Mouse (Mus musculus): ENCODE data around the gene Cpvl. TPM values are rescaled to one million over a fixed set of nuclear protein-coding genes. Genes with fewer than 3 reads are reported as not detected.

Cpvl gene
- polyA plus RNA-seq, 1 experiment from 2014 or later, result not detected

DNA sequence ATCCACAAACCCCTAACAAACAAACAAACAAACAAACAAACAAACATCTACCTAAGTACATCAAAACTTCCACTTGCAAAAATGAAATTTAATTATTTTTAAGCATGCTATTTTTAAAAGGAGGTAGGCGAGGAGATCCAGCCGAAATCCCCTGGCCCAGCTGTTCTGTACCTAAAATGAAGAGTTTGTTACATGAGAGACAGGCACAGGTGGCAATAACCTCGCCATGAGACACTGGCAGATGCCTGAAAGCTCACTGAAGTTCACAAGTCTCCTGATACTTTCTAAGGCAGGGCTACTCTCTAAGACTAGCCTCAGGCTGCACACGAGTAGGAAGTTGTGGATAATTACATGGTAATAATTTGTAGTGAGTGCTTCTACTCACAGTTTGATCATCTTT is 26.8 kb upstream of the Cpvl start:
- Histone ChIP-seq H3K36me3 (replicated peaks; ENCODE audit: control insufficient read depth, insufficient read depth) (no peaks in the 10 kb centered on the region), H3K4me2 (replicated peaks) (no peak overlapping the region), H3K27ac (no peak overlapping the region), H3K9me3 (ENCODE audit: control insufficient read depth, low read length) (no peaks in the 10 kb centered on the region), H3K27me3 (ENCODE audit: control insufficient read depth, insufficient read depth, low read length) (no peaks in the 10 kb centered on the region), H3K9ac (no peak overlapping the region), H3K4me1 (replicated peaks; ENCODE audit: control insufficient read depth, insufficient read depth, low read length) (peaks cover 1% of the 10 kb centered on the region; the same call in 1 of the 2 replicates), H3K4me3 (replicated peaks; ENCODE audit: low read length) (no peak overlapping the region)
- DNase-seq (ENCODE audit: low spot score) (no peak), ATAC-seq (ENCODE audit: low FRiP score) (no peak)
- WGBS, result 78% methylated on average over 4 of the region's 4 CpGs

DNA sequence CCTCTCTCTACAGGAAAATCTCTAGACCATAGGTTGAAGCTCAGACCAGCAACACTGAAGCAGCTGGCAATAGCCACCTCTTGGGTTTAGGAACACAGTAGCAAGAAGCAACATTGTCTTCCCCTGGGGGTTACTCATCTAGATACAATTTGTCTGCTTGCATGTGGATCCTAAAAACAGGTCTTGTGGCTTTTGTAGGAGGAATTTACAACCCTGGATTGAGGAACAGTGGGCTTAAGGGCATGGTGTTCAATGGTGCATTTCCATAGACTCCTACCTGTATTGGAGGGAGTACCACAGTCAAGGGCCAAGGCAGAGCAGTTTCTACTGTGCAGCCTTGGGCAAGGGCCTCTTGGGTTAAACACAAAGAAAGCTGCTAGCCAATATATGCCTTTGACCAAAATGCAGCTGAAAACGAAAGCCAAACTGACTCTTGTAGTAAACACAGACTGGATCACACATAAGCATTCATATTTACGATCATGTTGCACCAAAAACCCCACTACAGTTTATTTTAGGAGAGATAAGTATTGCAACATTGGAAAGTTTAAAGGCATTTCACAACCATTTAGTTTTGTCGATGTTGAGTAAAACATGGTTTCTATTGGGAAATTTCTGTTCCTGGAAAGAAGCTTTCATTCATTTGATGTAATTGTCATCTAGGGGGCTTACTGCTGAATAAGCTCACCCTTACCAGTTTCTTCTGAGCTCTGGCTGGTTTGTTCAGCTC is 17.9 kb upstream of the Cpvl start:
- Histone ChIP-seq H3K36me3 (replicated peaks; ENCODE audit: control insufficient read depth, insufficient read depth) (no peaks in the 10 kb centered on the region), H3K27ac (no peak overlapping the region), H3K9ac (no peak overlapping the region), H3K9me3 (ENCODE audit: control insufficient read depth, low read length) (peaks cover 10% of the 10 kb centered on the region; the same call in 1 of the 2 replicates), H3K27me3 (ENCODE audit: control insufficient read depth, insufficient read depth, low read length) (no peaks in the 10 kb centered on the region), H3K4me2 (replicated peaks) (no peak overlapping the region), H3K4me1 (replicated peaks; ENCODE audit: control insufficient read depth, insufficient read depth, low read length) (no peaks in the 10 kb centered on the region), H3K4me3 (replicated peaks; ENCODE audit: low read length) (no peak overlapping the region)
- 95% methylated on average over 3 of the region's 3 CpGs for WGBS
- ATAC-seq (ENCODE audit: low FRiP score) (no peak), DNase-seq (ENCODE audit: low spot score) (no peak)

DNA sequence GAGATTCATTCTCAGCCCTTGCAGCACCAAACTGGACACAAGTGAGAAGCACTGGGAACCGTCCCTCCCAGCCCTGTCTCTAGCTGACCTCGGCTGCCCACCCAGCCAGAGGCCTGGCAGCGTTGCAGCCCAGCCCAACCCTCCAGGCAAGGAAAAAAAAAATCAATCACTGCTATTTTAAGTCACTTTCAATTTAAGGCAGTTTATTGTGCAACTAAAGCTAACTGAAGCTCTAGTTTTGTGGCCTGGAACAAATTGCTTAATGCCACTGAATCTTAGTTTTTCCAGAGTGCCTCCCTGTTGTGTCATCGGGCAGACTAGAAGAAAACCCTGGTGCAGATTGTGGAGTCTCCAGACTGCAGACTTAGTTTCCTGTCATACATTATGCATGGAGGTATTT is 17.0 kb upstream of the Cpvl start:
- no peak overlapping the region for H3K4me3 ChIP-seq (replicated peaks; ENCODE audit: low read length)
- whole genome bisulfite sequencing, result 55% methylated on average over 4 of the region's 4 CpGs
- H3K36me3 ChIP-seq (replicated peaks; ENCODE audit: control insufficient read depth, insufficient read depth), result no peaks in the 10 kb centered on the region
- no peak for ATAC-seq (ENCODE audit: low FRiP score)
- DNase-seq (ENCODE audit: low spot score), result no peak
- no peak overlapping the region for H3K4me2 ChIP-seq (replicated peaks)
- H3K9me3 ChIP-seq (ENCODE audit: control insufficient read depth, low read length), result peaks cover 10% of the 10 kb centered on the region; the same call in 1 of the 2 replicates
- H3K27ac ChIP-seq, result no peak overlapping the region
- H3K4me1 ChIP-seq (replicated peaks; ENCODE audit: control insufficient read depth, insufficient read depth, low read length), result no peaks in the 10 kb centered on the region
- H3K9ac ChIP-seq, result no peak overlapping the region
- H3K27me3 ChIP-seq (ENCODE audit: control insufficient read depth, insufficient read depth, low read length), result no peaks in the 10 kb centered on the region

DNA sequence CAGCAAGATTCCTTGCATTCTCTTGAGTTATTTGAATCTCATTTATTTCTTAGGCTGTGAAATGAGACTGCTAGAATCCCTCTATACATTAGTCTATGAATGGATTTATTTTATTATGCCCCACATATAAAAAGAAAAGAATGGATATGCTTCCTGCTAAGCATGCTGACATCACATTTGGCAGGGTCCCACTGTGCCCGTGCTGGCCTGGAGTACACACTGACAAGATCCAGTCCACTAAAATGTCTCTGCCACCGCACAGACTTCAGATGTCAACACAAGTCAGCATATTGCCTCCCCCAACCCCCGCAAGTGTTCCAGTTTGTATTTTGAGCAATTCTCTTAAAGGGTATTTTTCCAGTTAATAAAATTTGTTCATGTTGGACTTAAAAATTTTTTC is 13.9 kb upstream of the Cpvl start:
- H3K4me2 ChIP-seq (replicated peaks), result no peak overlapping the region
- H3K36me3 ChIP-seq (replicated peaks; ENCODE audit: control insufficient read depth, insufficient read depth), result no peaks in the 10 kb centered on the region
- H3K4me1 ChIP-seq (replicated peaks; ENCODE audit: control insufficient read depth, insufficient read depth, low read length), result no peaks in the 10 kb centered on the region
- H3K9me3 ChIP-seq (ENCODE audit: control insufficient read depth, low read length), result peaks cover 10% of the 10 kb centered on the region; the same call in 1 of the 2 replicates
- WGBS, result 63% methylated on average over 3 of the region's 3 CpGs
- DNase-seq (ENCODE audit: low spot score), result no peak
- H3K4me3 ChIP-seq (replicated peaks; ENCODE audit: low read length), result no peak overlapping the region
- H3K27ac ChIP-seq, result no peak overlapping the region
- no peak overlapping the region for H3K9ac ChIP-seq
- H3K27me3 ChIP-seq (ENCODE audit: control insufficient read depth, insufficient read depth, low read length), result no peaks in the 10 kb centered on the region
- no peak for ATAC-seq (ENCODE audit: low FRiP score)

DNA sequence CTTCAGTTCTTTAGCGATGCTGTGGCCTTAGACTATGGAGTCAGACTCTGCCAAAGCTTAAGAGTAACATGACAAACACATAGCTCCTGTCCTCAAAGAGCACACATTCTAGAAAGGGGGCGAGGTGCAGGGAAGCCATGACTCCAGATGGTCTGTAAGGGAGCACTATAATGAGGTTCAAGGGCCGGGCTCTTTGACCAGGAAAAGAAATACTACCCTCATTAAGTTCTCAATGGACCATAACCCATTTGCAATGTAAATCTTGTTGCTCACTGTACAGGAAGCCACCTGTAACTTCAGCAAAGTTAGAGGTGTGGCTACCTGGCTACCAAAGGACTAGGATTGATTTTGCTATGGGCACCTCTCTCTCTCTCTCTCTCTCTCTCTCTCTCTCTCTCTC is 8.8 kb upstream of the Cpvl start:
- Histone ChIP-seq H3K9ac (no peak overlapping the region), H3K4me1 (replicated peaks; ENCODE audit: control insufficient read depth, insufficient read depth, low read length) (no peaks in the 10 kb centered on the region), H3K9me3 (ENCODE audit: control insufficient read depth, low read length) (no peaks in the 10 kb centered on the region), H3K27me3 (ENCODE audit: control insufficient read depth, insufficient read depth, low read length) (no peaks in the 10 kb centered on the region), H3K36me3 (replicated peaks; ENCODE audit: control insufficient read depth, insufficient read depth) (no peaks in the 10 kb centered on the region), H3K27ac (no peak overlapping the region), H3K4me3 (replicated peaks; ENCODE audit: low read length) (no peak overlapping the region), H3K4me2 (replicated peaks) (no peak overlapping the region)
- whole genome bisulfite sequencing, result 78% methylated on average over 3 of the region's 3 CpGs
- ATAC-seq (ENCODE audit: low FRiP score) (no peak), DNase-seq (ENCODE audit: low spot score) (no peak)

DNA sequence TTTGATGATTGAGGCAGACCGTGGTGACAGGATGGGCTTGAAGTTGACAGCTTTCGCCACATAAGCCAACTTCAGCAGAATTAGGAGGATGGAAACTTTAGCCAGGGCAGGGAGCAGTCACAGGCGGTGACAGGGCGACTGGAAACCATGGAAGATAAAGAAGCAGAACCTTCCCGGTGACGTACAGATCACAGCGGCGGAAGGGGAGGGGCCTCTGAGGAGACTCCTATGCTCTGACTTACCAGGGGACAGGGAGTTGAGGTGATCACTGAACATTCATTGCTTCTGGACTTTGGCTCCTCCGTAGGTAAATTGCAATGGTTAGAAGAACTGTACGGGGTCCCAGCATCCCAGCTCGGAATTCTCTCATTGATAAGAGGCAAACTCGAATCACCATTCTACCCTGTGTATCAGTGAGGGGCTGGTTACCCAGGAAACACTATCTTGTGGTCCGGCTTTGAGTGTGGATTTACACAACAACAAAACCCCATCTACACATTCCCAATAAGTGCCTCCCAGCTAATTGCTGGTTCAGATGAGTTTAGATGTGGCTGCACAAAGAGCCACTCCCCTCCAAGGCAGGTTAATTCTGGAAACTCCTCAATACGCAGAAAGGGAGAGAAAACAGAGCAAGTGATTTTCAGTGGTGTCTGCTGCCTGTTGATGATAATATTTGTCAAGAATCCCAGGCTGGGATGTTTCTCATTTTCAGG is 8.0 kb upstream of the Cpvl start:
- DNase-seq (ENCODE audit: low spot score), result no peak
- Histone ChIP-seq H3K36me3 (replicated peaks; ENCODE audit: control insufficient read depth, insufficient read depth) (no peaks in the 10 kb centered on the region), H3K27me3 (ENCODE audit: control insufficient read depth, insufficient read depth, low read length) (no peaks in the 10 kb centered on the region), H3K9ac (no peak overlapping the region), H3K9me3 (ENCODE audit: control insufficient read depth, low read length) (no peaks in the 10 kb centered on the region), H3K27ac (no peak overlapping the region), H3K4me2 (replicated peaks) (no peak overlapping the region), H3K4me3 (replicated peaks; ENCODE audit: low read length) (no peak overlapping the region), H3K4me1 (replicated peaks; ENCODE audit: control insufficient read depth, insufficient read depth, low read length) (no peaks in the 10 kb centered on the region)
- ATAC-seq (ENCODE audit: low FRiP score), result no peak
- 75% methylated on average over 14 of the region's 14 CpGs for WGBS

DNA sequence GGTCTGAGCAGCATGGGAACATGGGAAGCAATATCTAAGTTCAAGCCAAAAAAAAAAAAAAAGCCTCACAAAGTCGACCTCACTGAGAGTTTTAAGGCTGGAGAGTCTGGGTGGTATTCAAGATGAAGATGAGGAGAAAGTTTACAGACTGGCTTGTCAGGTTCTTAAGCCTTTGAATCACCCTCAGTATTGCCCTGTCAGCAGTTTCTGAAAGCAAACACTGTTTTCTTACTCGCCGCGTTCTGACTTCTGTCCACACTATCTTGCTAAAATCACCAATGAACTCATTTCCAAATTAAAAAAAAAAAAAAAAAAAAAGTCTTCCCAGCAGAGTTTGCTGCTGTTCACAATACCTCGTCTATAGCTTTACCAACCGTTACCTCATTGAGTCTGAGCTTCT is 5.3 kb upstream of the Cpvl start:
- Histone ChIP-seq H3K9ac (no peak overlapping the region), H3K27ac (no peak overlapping the region), H3K36me3 (replicated peaks; ENCODE audit: control insufficient read depth, insufficient read depth) (no peaks in the 10 kb centered on the region), H3K4me2 (replicated peaks) (no peak overlapping the region), H3K4me3 (replicated peaks; ENCODE audit: low read length) (no peak overlapping the region), H3K9me3 (ENCODE audit: control insufficient read depth, low read length) (no peaks in the 10 kb centered on the region), H3K4me1 (replicated peaks; ENCODE audit: control insufficient read depth, insufficient read depth, low read length) (no peaks in the 10 kb centered on the region), H3K27me3 (ENCODE audit: control insufficient read depth, insufficient read depth, low read length) (no peaks in the 10 kb centered on the region)
- 76% methylated on average over 6 of the region's 6 CpGs for WGBS
- ATAC-seq (ENCODE audit: low FRiP score), result no peak
- no peak for DNase-seq (ENCODE audit: low spot score)

DNA sequence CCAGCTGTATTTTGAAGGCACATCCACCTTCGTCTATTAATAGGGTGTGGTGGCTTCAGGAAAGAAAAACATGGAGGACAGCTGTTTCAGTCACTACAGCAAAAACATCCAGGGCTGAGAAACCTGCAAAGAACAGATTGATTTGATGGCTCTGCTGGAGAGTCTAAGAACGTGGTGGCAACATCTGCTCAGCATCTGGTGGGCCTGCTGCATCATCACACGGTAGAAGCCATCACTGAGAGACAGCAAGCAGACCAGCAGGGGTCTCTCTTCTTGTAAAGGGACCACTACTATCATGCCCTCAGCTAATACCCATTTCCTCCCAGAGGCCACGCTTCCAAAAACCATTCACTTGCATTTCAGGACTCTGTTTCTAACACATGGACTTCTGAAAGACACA is 4.1 kb upstream of the Cpvl start:
- no peaks in the 10 kb centered on the region for H3K27me3 ChIP-seq (ENCODE audit: control insufficient read depth, insufficient read depth, low read length)
- H3K4me2 ChIP-seq (replicated peaks), result no peak overlapping the region
- H3K4me1 ChIP-seq (replicated peaks; ENCODE audit: control insufficient read depth, insufficient read depth, low read length), result no peaks in the 10 kb centered on the region
- no peak for DNase-seq (ENCODE audit: low spot score)
- no peaks in the 10 kb centered on the region for H3K9me3 ChIP-seq (ENCODE audit: control insufficient read depth, low read length)
- H3K36me3 ChIP-seq (replicated peaks; ENCODE audit: control insufficient read depth, insufficient read depth), result no peaks in the 10 kb centered on the region
- H3K9ac ChIP-seq, result no peak overlapping the region
- H3K4me3 ChIP-seq (replicated peaks; ENCODE audit: low read length), result no peak overlapping the region
- no peak for ATAC-seq (ENCODE audit: low FRiP score)
- WGBS, result 69% methylated on average over 4 of the region's 4 CpGs
- H3K27ac ChIP-seq, result no peak overlapping the region

DNA sequence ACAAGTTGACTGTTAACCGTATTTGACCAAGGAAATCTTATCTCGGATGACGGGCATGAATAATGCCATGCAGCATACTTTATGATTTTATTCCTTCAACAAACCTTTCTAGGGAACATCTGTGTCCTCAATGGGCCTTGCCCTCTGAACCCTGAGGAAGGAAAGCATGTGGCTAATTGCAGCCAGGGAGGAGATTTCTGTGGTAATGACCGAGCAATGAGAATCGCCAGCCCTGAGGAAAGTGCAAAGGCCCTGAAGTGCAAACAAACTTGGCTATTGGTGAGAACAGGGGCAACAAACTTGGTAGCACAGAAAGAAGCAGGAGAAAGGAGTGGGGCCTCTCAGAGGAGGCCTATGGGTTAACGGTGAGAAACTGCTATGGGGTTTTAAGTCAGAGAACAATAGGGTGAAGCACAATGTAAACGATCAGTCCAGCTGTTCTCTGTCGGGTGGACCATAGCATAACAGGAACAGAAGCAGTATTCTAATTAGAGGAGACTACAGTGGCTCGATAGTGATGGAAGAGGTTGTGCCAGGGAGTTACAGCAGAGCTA is 3.7 kb upstream of the Cpvl start:
- no peak overlapping the region for H3K27ac ChIP-seq
- no peak for ATAC-seq (ENCODE audit: low FRiP score)
- DNase-seq (ENCODE audit: low spot score), result no peak
- no peaks in the 10 kb centered on the region for H3K27me3 ChIP-seq (ENCODE audit: control insufficient read depth, insufficient read depth, low read length)
- H3K9me3 ChIP-seq (ENCODE audit: control insufficient read depth, low read length), result no peaks in the 10 kb centered on the region
- H3K4me2 ChIP-seq (replicated peaks), result no peak overlapping the region
- no peaks in the 10 kb centered on the region; the same call in 1 of the 2 replicates for H3K4me1 ChIP-seq (replicated peaks; ENCODE audit: control insufficient read depth, insufficient read depth, low read length)
- no peaks in the 10 kb centered on the region for H3K36me3 ChIP-seq (replicated peaks; ENCODE audit: control insufficient read depth, insufficient read depth)
- no peak overlapping the region for H3K9ac ChIP-seq
- H3K4me3 ChIP-seq (replicated peaks; ENCODE audit: low read length), result no peak overlapping the region
- 48% methylated on average over 9 of the region's 9 CpGs for WGBS
